Mouse (Mus musculus): ENCODE data around the gene Pagr1b. TPM values are rescaled to one million over a fixed set of nuclear protein-coding genes. Genes with fewer than 3 reads are reported as not detected.

Pagr1b gene
- total RNA-seq, 1 experiment from 2014 or later = not detected

GRCm38 (mm10) chr7:126959780-126960179, 56.5 kb downstream of the Pagr1b start:
- peak; percentile 36; the same call in 1 of the 2 replicates for ATAC-seq (replicated peaks; ENCODE audit: low read depth, poor library complexity, severe bottlenecking)

DNA sequence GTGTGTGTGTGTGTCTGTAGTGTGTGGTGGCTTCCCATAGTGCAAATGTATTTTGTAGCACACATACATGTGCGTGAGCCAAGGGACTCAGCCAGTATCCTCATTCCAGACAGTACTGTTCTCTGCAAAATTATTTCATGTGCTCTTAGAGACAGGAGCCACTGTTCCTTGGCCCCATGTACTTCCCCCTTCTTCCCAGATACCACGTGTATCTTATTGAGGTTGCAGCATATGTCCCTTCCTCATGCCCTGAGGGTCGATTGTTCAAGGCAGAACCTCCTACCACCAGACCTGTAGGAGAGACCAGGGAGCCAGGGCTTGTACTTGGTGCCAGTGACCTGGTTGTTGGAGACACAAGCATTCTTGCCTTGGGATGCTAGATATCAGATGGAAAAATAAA, 61.2 kb downstream of the Pagr1b start:
- no peak for ATAC-seq (replicated peaks; ENCODE audit: low read depth, poor library complexity, severe bottlenecking)

GRCm38 (mm10) chr7:126952646-126953045, 63.6 kb downstream of the Pagr1b start:
- no peak for ATAC-seq (replicated peaks; ENCODE audit: low read depth, poor library complexity, severe bottlenecking)

DNA sequence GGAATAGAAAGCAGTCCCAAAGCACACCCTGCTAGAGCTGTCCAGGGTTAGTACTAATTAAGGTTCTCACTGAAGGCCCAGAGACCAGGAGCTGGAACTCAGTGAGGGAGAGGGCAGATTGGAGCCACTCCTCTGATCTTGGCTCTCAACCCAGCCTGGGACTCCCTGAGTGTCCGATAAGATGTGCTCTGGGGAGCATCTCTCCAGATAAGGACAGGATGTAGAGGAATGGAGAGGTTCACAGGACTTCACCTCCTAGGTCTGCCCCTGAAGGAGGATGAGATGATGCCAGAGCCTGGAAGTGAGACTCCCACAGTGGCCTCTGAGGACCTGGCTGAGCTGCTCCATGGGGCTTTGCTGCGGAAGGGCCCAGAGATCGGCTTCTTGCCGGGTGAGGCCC, 64.5 kb downstream of the Pagr1b start:
- no peak for ATAC-seq (replicated peaks; ENCODE audit: low read depth, poor library complexity, severe bottlenecking)

Other genes starting within 250 kb of the Pagr1b start
- 38.9 and 42.7 TPM in 2 replicates for gene Ypel3, start 239.5 kb downstream of the Pagr1b start, total RNA-seq (2017)
- gene Tbx6, start 235.0 kb downstream of the Pagr1b start, total RNA-seq (2017) = not detected in 2 replicates
- gene Ppp4c, start 224.0 kb downstream of the Pagr1b start, total RNA-seq (2017) = 120 and 125 TPM in 2 replicates
- not detected in 2 replicates for gene Fam57b, start 218.8 kb downstream of the Pagr1b start, total RNA-seq (2017)
- not detected in 2 replicates for gene 4930451I11Rik, start 184.8 kb downstream of the Pagr1b start, total RNA-seq (2017)
- gene Doc2a, start 169.1 kb downstream of the Pagr1b start, total RNA-seq (2017) = not detected in 2 replicates
- 283 and 331 TPM in 2 replicates for gene Hirip3, start 154.5 kb downstream of the Pagr1b start, total RNA-seq (2017)
- 33.4 and 43.2 TPM in 2 replicates for gene Ino80e, start 154.1 kb downstream of the Pagr1b start, total RNA-seq (2017)
- gene Taok2, start 131.8 kb downstream of the Pagr1b start, total RNA-seq (2017) = 32.2 and 42.2 TPM in 2 replicates
- gene Tmem219, start 93.6 kb downstream of the Pagr1b start, total RNA-seq (2017) = 21.1 and 31.9 TPM in 2 replicates
- 9.6 and 13.2 TPM in 2 replicates for gene Kctd13, start 87.6 kb downstream of the Pagr1b start, total RNA-seq (2017)
- gene Asphd1, start 66.9 kb downstream of the Pagr1b start, total RNA-seq (2017) = not detected in 2 replicates
- gene Sez6l2, start 65.9 kb downstream of the Pagr1b start, total RNA-seq (2017) = 0.14 and 1.9 TPM in 2 replicates
- gene Cdipt, start 40.6 kb downstream of the Pagr1b start, total RNA-seq (2017) = 33.7 and 60.5 TPM in 2 replicates
- 1.0 and 2.3 TPM in 2 replicates for gene Cdiptos, start 40.4 kb downstream of the Pagr1b start, total RNA-seq (2017)
- gene Mvp, start 1.9 kb downstream of the Pagr1b start, total RNA-seq (2017) = 19.3 and 21.8 TPM in 2 replicates
- gene Pagr1a, start 868 bp upstream of the Pagr1b start, total RNA-seq (2017) = 36.7 TPM in 1 of 2 replicates, not detected in the other
- gene Gm42742, start 4.6 kb upstream of the Pagr1b start, total RNA-seq (2017) = 30.9 and 33.1 TPM in 2 replicates
- gene Prrt2, start 4.7 kb upstream of the Pagr1b start, total RNA-seq (2017) = 1.3 TPM in 1 of 2 replicates, not detected in the other
- gene Maz, start 10.6 kb upstream of the Pagr1b start, total RNA-seq (2017) = 59.0 and 67.8 TPM in 2 replicates
- gene Kif22, start 26.0 kb upstream of the Pagr1b start, total RNA-seq (2017) = 81.6 and 90.9 TPM in 2 replicates
- gene Zg16, start 70.8 kb upstream of the Pagr1b start, total RNA-seq (2017) = 22.6 and 31.2 TPM in 2 replicates
- 17.2 and 24.1 TPM in 2 replicates for gene AI467606, start 74.9 kb upstream of the Pagr1b start, total RNA-seq (2017)
- 0.10 and 1.8 TPM in 2 replicates for gene Qprt, start 105.7 kb upstream of the Pagr1b start, total RNA-seq (2017)
- 278 and 335 TPM in 2 replicates for gene Spn, start 121.3 kb upstream of the Pagr1b start, total RNA-seq (2017)
- gene Cd2bp2, start 179.6 kb upstream of the Pagr1b start, total RNA-seq (2017) = 54.9 and 73.1 TPM in 2 replicates
- 24.7 and 29.1 TPM in 2 replicates for gene Tbc1d10b, start 192.0 kb upstream of the Pagr1b start, total RNA-seq (2017)
- 10.6 and 35.3 TPM in 2 replicates for gene Mylpf, start 192.4 kb upstream of the Pagr1b start, total RNA-seq (2017)
- 20.8 and 29.9 TPM in 2 replicates for gene Zfp553, start 216.6 kb upstream of the Pagr1b start, total RNA-seq (2017)
- 62.7 and 63.2 TPM in 2 replicates for gene Sept1, start 216.6 kb upstream of the Pagr1b start, total RNA-seq (2017)
- gene Zfp771, start 227.8 kb upstream of the Pagr1b start, total RNA-seq (2017) = 6.3 and 8.9 TPM in 2 replicates
- gene Dctpp1, start 244.2 kb upstream of the Pagr1b start, total RNA-seq (2017) = 85.1 and 88.3 TPM in 2 replicates

Data from common myeloid progenitor, adult 5-6 weeks (primary cell).